Mouse (Mus musculus) bone marrow macrophage, adult 2 months (primary cell): ENCODE results near the gene Vamp4.

ENCODE experiments used
- CTCF ChIP-seq: IDR thresholded peaks from 2 replicates; pipeline ENCODE4 v1.5.1; 2012; ENCODE audit warnings: low read depth, mild to moderate bottlenecking, low read length, moderate library complexity
- POLR2A ChIP-seq: IDR thresholded peaks from 2 replicates; pipeline ENCODE4 v1.6.1; 2012; ENCODE audit warnings: mild to moderate bottlenecking, low read depth, low read length, borderline replicate concordance

DNA sequence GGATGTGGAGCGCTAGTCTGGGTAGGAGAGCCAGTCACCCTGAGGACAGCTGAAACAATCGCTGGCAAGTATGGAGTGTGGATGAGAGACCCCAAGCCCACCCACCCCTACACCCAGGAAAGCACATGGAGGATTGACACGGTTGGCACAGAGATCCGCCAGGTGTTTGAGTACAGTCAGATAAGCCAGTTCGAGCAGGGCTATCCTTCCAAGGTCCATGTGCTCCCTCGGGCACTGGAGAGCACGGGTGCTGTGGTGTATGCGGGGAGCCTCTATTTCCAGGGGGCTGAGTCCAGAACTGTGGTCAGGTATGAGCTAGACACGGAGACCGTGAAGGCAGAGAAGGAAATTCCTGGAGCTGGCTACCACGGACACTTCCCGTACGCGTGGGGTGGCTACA is 78.1 kb downstream of the Vamp4 start:
- TF ChIP-seq CTCF (no peak), POLR2A (no peak)
